Mouse (Mus musculus): Measurements from ENCODE around the gene B4galt3. TPM values are rescaled to one million over a fixed set of nuclear protein-coding genes. Genes with fewer than 3 reads are reported as not detected.

The B4galt3 gene
- total and polyA plus RNA-seq, 2 experiments from 2014 or later: 94.9 to 110 TPM

DNA sequence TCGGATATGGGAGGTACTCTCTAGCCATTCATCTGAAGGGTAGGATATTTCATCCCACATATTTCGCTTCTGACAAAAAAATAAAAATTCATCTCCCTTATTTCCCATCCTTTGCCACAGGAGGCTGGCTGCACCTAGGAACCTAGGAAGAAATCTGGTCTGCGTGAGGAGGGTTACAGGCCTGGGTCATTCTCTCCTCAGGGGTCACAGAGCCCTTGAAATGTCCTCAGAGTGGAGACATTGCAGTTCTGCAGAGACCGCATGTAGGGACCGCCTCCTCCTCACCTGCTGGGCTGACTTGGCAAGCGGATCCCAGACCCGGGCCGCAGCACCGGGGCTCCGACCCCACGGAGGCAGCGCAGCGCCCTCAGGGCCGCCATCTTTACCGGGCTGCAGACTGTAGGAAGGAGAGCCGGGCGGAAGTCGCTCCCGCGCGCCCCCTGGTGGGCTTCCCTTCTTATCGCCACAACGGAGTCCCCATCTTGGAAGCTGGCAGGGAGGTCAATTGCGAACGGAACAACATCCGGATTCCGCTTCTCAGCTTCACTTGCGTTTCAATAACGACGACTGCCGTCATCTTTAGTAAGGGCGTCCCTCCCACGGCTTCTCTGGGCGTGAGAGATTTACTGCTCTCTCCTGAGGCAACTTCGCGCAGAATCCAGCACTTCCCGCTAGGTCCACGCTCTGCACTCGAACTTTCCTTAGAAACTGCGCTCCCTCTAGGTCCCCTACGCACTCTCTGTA, 23.2 kb upstream of the B4galt3 start:
- ATAC-seq (ENCODE audit: low FRiP score): peak; percentile 91
- Histone ChIP-seq H3K4me3 (ENCODE audit: low read depth, low read length) (peak overlapping the region; percentile 59), H3K4me2 (ENCODE audit: low read depth, low read length, poor library complexity, severe bottlenecking) (peak overlapping the region; percentile 61), H3K4me1 (ENCODE audit: insufficient read depth, low read length) (peaks cover 6% of the 10 kb centered on the region; the same call in 1 of the 2 replicates), H3K27me3 (ENCODE audit: insufficient read depth, low read length) (no peaks in the 10 kb centered on the region), H3K27ac (ENCODE audit: low read depth, low read length) (peak overlapping the region; percentile 62), H3K9me3 (ENCODE audit: low read length) (no peaks in the 10 kb centered on the region), H3K9ac (replicated peaks; ENCODE audit: low read length, poor library complexity, severe bottlenecking) (peak overlapping the region; percentile 67), H3K36me3 (ENCODE audit: insufficient read depth, low read length) (peaks cover 4% of the 10 kb centered on the region; the same call in 1 of the 2 replicates)
- DNase-seq (ENCODE audit: low spot score): peak; percentile 100
- WGBS: under 1% methylated on average over 41 of the region's 41 CpGs
- TF ChIP-seq CTCF (IDR thresholded peaks at IDR 0.05): peak; percentile 90

DNA sequence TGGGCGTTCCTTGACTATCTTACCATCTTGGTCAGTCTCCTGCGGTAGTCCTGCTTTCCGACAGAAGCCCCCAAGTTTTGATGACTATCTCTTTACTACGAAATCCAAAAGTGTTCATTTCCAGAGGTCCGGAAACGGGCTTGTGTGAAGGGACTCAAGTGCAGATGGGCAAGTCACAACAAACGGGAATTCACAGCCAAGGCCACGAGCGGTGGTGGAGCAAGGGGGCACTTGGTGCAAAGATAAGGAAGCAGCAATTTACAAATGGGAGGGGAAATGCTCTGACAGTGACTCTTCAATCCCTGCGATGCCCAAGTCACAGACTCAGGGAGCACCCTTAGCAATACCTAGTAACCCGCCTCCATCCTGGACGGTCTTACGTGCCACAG, 22.7 kb upstream of the B4galt3 start:
- Histone ChIP-seq H3K9me3 (ENCODE audit: low read length) (no peaks in the 10 kb centered on the region), H3K9ac (replicated peaks; ENCODE audit: low read length, poor library complexity, severe bottlenecking) (peak overlapping the region; percentile 33; the same call in 1 of the 2 replicates), H3K36me3 (ENCODE audit: insufficient read depth, low read length) (peaks cover 1% of the 10 kb centered on the region; the same call in 1 of the 2 replicates), H3K4me1 (ENCODE audit: insufficient read depth, low read length) (peaks cover 9% of the 10 kb centered on the region; the same call in 1 of the 2 replicates), H3K4me2 (ENCODE audit: low read depth, low read length, poor library complexity, severe bottlenecking) (peak overlapping the region; percentile 61), H3K27ac (ENCODE audit: low read depth, low read length) (peak overlapping the region; percentile 57), H3K4me3 (ENCODE audit: low read depth, low read length) (peak overlapping the region; percentile 59), H3K27me3 (ENCODE audit: insufficient read depth, low read length) (no peaks in the 10 kb centered on the region)
- no peak for TF ChIP-seq CTCF (IDR thresholded peaks at IDR 0.05)
- whole genome bisulfite sequencing: 13% methylated on average over 13 of the region's 13 CpGs
- ATAC-seq (ENCODE audit: low FRiP score): no peak
- no peak for DNase-seq (ENCODE audit: low spot score)

- H3K27me3 ChIP-seq (ENCODE audit: insufficient read depth, low read length): no peaks in the 10 kb centered on the region
- no peaks in the 10 kb centered on the region for H3K9me3 ChIP-seq (ENCODE audit: low read length)
- no peak for TF ChIP-seq CTCF (IDR thresholded peaks at IDR 0.05)
- DNase-seq (ENCODE audit: low spot score): no peak
- peak overlapping the region; percentile 59 for H3K4me3 ChIP-seq (ENCODE audit: low read depth, low read length)
- no peak for ATAC-seq (ENCODE audit: low FRiP score)
- no peak overlapping the region for H3K27ac ChIP-seq (ENCODE audit: low read depth, low read length)
- H3K4me1 ChIP-seq (ENCODE audit: insufficient read depth, low read length): peaks cover 9% of the 10 kb centered on the region; the same call in 1 of the 2 replicates
- H3K9ac ChIP-seq (replicated peaks; ENCODE audit: low read length, poor library complexity, severe bottlenecking): no peak overlapping the region
- H3K4me2 ChIP-seq (ENCODE audit: low read depth, low read length, poor library complexity, severe bottlenecking): peak overlapping the region; percentile 61
- no peaks in the 10 kb centered on the region for H3K36me3 ChIP-seq (ENCODE audit: insufficient read depth, low read length)
- WGBS: 30% methylated on average over 4 of the region's 4 CpGs
Observed at GRCm38 (mm10) chr1:171247916-171248315, 22.2 kb upstream of the B4galt3 start.

- Histone ChIP-seq H3K4me2 (ENCODE audit: low read depth, low read length, poor library complexity, severe bottlenecking) (no peak overlapping the region), H3K36me3 (ENCODE audit: insufficient read depth, low read length) (no peaks in the 10 kb centered on the region), H3K4me3 (ENCODE audit: low read depth, low read length) (no peak overlapping the region), H3K4me1 (ENCODE audit: insufficient read depth, low read length) (peaks cover 9% of the 10 kb centered on the region; the same call in 1 of the 2 replicates), H3K27me3 (ENCODE audit: insufficient read depth, low read length) (no peaks in the 10 kb centered on the region), H3K9me3 (ENCODE audit: low read length) (no peaks in the 10 kb centered on the region), H3K9ac (replicated peaks; ENCODE audit: low read length, poor library complexity, severe bottlenecking) (no peak overlapping the region), H3K27ac (ENCODE audit: low read depth, low read length) (no peak overlapping the region)
- WGBS: 45% methylated on average over 3 of the region's 3 CpGs
- no peak for ATAC-seq (ENCODE audit: low FRiP score)
- no peak for DNase-seq (ENCODE audit: low spot score)
- TF ChIP-seq CTCF (IDR thresholded peaks at IDR 0.05): no peak
Observed at GRCm38 (mm10) chr1:171248386-171249226, 21.5 kb upstream of the B4galt3 start.

GRCm38 (mm10) chr1:171249913-171250600, 20.1 kb upstream of the B4galt3 start, which contains the start of gene Adamts4:
TSS of gene Adamts4 (plus strand) at chr1:171250421.
- Histone ChIP-seq H3K4me3 (ENCODE audit: low read depth, low read length) (peak within 1 kb of the TSS; percentile 31), H3K4me1 (ENCODE audit: insufficient read depth, low read length) (peaks cover 9% of the 10 kb centered on the region; the same call in 1 of the 2 replicates), H3K27me3 (ENCODE audit: insufficient read depth, low read length) (no peaks in the 10 kb centered on the region), H3K4me2 (ENCODE audit: low read depth, low read length, poor library complexity, severe bottlenecking) (peak within 1 kb of the TSS; percentile 57), H3K9ac (replicated peaks; ENCODE audit: low read length, poor library complexity, severe bottlenecking) (peak within 1 kb of the TSS; percentile 30), H3K9me3 (ENCODE audit: low read length) (no peaks in the 10 kb centered on the region), H3K36me3 (ENCODE audit: insufficient read depth, low read length) (no peaks in the 10 kb centered on the region), H3K27ac (ENCODE audit: low read depth, low read length) (no peak within 1 kb of the TSS)
- TF ChIP-seq CTCF (IDR thresholded peaks at IDR 0.05): no peak
- peak; percentile 70 for DNase-seq (ENCODE audit: low spot score)
- no peak for ATAC-seq (ENCODE audit: low FRiP score)
- 3% methylated on average over 4 of the region's 5 CpGs for WGBS

Data from midbrain, postnatal 0 days (tissue).